Mouse (Mus musculus) cerebellum, adult 2 months (tissue): ENCODE measurements around the gene Lbp. TPM values are rescaled to one million over a fixed set of nuclear protein-coding genes. Genes with fewer than 3 reads are reported as not detected.

Source experiments
- DNase-seq, 2 experiments: peaks; one replicate each; pipeline ENCODE4 v3.0.0; 2021
- H3K27ac ChIP-seq: fragments of 200-500 bp; 2 replicates; pipeline ENCODE4 v1.5.1; 2012; ENCODE audit warnings: low read length, control low read depth, inconsistent platforms; ENCODE audit not compliant: insufficient read depth
- H3K27me3 ChIP-seq: fragments of 200-500 bp; 2 replicates; pipeline ENCODE4 v1.6.1; 2012; ENCODE audit warnings: inconsistent platforms, mild to moderate bottlenecking, low read length, moderate library complexity; ENCODE audit not compliant: control insufficient read depth, insufficient read depth
- H3K4me1 ChIP-seq: fragments of 200-500 bp; 2 replicates; pipeline ENCODE4 v1.6.1; 2011; ENCODE audit warnings: low read length; ENCODE audit not compliant: control insufficient read depth, insufficient read depth
- H3K4me3 ChIP-seq: fragments of 200-500 bp; replicated peaks from 2 replicates; pipeline ENCODE3; 2011; ENCODE audit warnings: mild to moderate bottlenecking, low read depth, low read length, control low read depth; ENCODE audit not compliant: insufficient read depth
- CTCF ChIP-seq: fragments of 200-500 bp; IDR thresholded peaks from 2 replicates; pipeline ENCODE4 v1.5.1; 2011; ENCODE audit warnings: low read depth, mild to moderate bottlenecking, control low read depth, low read length, moderate library complexity, borderline replicate concordance; ENCODE audit not compliant: insufficient read depth
- POLR2A ChIP-seq: fragments of 200-500 bp; IDR thresholded peaks from 2 replicates; pipeline ENCODE4 v1.6.1; 2011; ENCODE audit warnings: low read length, control low read depth, borderline replicate concordance; ENCODE audit not compliant: insufficient read depth
- WGBS: fragments of 180-500 bp; shearing (Covaris S2); methylation state at CpG from one replicate; pipeline ENCODE4 v1.1.7; 2018; 5-methylcytosine and 5-hydroxymethylcytosine counted together
- polyA plus RNA-seq: library from polyadenylated mRNA; depleted of rRNA; stranded (reverse); fragments of >200 nt; gene quantifications from 2 replicates; pipeline ENCODE4 v1.2.3, GENCODE M21; 2012; rRNA removed

Gene Lbp
- polyA plus RNA-seq = 2.8 and 9.2 TPM in 2 replicates

- TF ChIP-seq POLR2A = no peak
- TF ChIP-seq CTCF = no peak
- H3K27ac ChIP-seq = no peak within 1 kb of the TSS
- 69% methylated on average over 13 of the region's 13 CpGs for WGBS
- H3K4me1 ChIP-seq = no peaks in the 10 kb centered on the region
- no peak for DNase-seq
- H3K4me3 ChIP-seq = no peak within 1 kb of the TSS
- no peaks in the 10 kb centered on the region for H3K27me3 ChIP-seq
Observed at GRCm38 (mm10) chr2:158305948-158306695, at the start of gene Lbp. TSS of gene Lbp (plus strand) at chr2:158306493.

DNA sequence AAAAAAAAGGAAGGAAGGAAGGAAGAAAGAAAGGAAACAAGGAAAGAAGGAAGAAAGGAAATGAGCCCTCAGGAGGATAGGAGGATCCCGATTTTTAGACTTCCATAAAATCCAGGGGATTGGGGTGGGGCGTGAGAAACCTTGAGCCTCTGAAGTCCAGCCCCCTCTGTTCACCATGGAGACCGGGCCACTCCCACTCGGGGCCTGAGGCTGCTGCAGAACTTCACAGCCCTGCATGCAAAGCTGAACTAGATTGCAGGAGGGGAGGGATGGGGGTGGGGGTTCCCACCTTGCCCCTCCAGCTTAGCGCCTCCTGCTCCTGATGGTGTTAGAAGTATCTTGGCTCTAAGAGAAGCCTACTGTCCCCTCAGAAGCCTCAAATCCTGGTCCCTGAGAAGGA, 49.4 kb upstream of the Lbp start:
- no peak overlapping the region for H3K27ac ChIP-seq
- H3K27me3 ChIP-seq = no peaks in the 10 kb centered on the region
- no peaks in the 10 kb centered on the region for H3K4me1 ChIP-seq
- TF ChIP-seq CTCF (no peak), POLR2A (no peak)
- DNase-seq = no peak
- 62% methylated on average over 5 of the region's 5 CpGs for WGBS
- H3K4me3 ChIP-seq = no peak overlapping the region

- H3K27me3 ChIP-seq = no peaks in the 10 kb centered on the region
- 77% methylated on average over 18 of the region's 18 CpGs for WGBS
- no peak within 1 kb of the TSS for H3K4me3 ChIP-seq
- no peaks in the 10 kb centered on the region for H3K4me1 ChIP-seq
- no peak within 1 kb of the TSS for H3K27ac ChIP-seq
- TF ChIP-seq POLR2A (no peak), CTCF (no peak)
- no peak for DNase-seq
Observed at GRCm38 (mm10) chr2:158258005-158258418, 48.3 kb upstream of the Lbp start, which contains the start of gene Bpi. TSS of gene Bpi (plus strand) at chr2:158258094.

GRCm38 (mm10) chr2:158258781-158259180, 47.5 kb upstream of the Lbp start:
- Histone ChIP-seq H3K4me3 (no peak overlapping the region), H3K4me1 (no peaks in the 10 kb centered on the region), H3K27ac (no peak overlapping the region), H3K27me3 (no peaks in the 10 kb centered on the region)
- TF ChIP-seq POLR2A (no peak), CTCF (peak; percentile 82)
- 28% methylated on average over 12 of the region's 12 CpGs for WGBS
- DNase-seq = peak; percentile 62 to 75

DNA sequence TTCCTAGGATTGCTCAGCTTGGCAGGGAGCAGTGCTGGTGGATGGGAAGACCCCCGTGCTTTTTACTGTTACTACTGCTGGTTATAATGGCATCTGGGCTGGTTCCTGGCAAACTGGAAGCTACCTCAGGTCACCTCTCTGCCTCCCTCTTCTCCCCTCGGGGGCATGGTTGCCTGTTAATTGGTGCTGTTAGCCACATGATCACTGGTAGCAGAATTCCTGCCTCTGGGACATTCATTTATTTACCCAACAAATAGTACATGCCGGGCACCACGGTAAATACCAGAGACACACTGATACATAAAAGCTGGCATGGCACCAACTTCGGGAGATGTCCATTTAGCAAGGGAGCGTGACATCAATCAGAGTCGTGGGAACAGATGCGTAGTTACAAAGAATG, 46.8 kb upstream of the Lbp start:
- no peak overlapping the region for H3K27ac ChIP-seq
- no peaks in the 10 kb centered on the region for H3K27me3 ChIP-seq
- H3K4me1 ChIP-seq = no peaks in the 10 kb centered on the region
- DNase-seq = no peak
- WGBS = 47% methylated on average over 8 of the region's 8 CpGs
- H3K4me3 ChIP-seq = no peak overlapping the region
- TF ChIP-seq CTCF = no peak
- no peak for TF ChIP-seq POLR2A

DNA sequence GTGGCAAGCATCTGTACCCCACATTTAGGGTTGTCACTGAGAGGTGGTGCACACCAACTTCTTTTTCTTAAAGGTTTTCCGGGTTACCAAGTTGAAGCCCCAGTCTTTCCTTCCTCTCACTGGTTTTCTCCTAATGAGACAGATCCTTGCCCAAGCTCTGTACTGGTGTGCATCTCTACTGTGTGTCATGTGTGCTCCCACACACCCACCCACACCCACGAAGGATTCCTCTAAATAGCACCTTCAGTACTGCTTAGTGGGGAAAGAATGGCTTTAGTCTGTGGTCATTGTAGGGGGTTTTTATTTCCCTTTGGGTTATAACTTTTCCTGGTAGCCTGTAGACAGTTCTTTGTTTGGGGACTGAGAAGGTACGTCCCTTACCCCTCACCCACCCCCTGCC, 41.4 kb upstream of the Lbp start:
- 92% methylated on average over 3 of the region's 3 CpGs for WGBS
- H3K4me3 ChIP-seq = no peak overlapping the region
- no peak for DNase-seq
- no peaks in the 10 kb centered on the region for H3K27me3 ChIP-seq
- H3K4me1 ChIP-seq = no peaks in the 10 kb centered on the region
- H3K27ac ChIP-seq = no peak overlapping the region
- no peak for TF ChIP-seq CTCF

GRCm38 (mm10) chr2:158270017-158270416, 36.3 kb upstream of the Lbp start:
- DNase-seq = no peak
- H3K27me3 ChIP-seq = no peaks in the 10 kb centered on the region
- 81% methylated on average over 8 of the region's 8 CpGs for WGBS
- H3K27ac ChIP-seq = no peak overlapping the region
- no peak overlapping the region for H3K4me3 ChIP-seq
- TF ChIP-seq POLR2A = no peak
- no peak for TF ChIP-seq CTCF
- H3K4me1 ChIP-seq = peaks cover 10% of the 10 kb centered on the region

DNA sequence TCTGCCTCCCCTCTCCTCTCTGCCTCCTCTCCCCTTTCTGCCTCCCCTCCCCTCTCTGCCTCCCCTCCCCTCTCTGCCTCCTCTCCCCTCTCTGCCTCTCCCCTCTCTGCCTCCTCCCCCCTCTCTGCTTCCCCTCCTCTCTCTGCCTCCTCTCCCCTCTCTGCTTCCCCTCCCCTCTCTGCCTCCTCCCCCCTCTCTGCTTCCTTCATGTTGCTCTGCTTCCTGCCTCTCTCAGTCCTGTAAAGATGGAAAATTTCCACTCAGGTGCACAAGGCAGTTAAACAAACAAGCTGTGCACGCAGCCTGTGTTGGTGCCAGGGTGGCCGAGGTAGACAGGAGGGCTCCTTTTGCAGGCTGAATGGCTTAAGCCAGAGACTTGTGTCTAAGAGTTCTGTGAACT, 32.6 kb upstream of the Lbp start:
- 8% methylated on average over 2 of the region's 2 CpGs for WGBS
- Histone ChIP-seq H3K4me3 (no peak overlapping the region), H3K27ac (no peak overlapping the region), H3K4me1 (peaks cover 10% of the 10 kb centered on the region), H3K27me3 (no peaks in the 10 kb centered on the region)
- no peak for DNase-seq
- no peak for TF ChIP-seq CTCF
- TF ChIP-seq POLR2A = no peak

GRCm38 (mm10) chr2:158275349-158275748, 30.9 kb upstream of the Lbp start:
- WGBS = 93% methylated on average over 3 of the region's 3 CpGs
- Histone ChIP-seq H3K27ac (no peak overlapping the region), H3K4me1 (peaks cover 10% of the 10 kb centered on the region), H3K27me3 (no peaks in the 10 kb centered on the region), H3K4me3 (no peak overlapping the region)
- no peak for DNase-seq
- TF ChIP-seq POLR2A (no peak), CTCF (no peak)
